Mouse (Mus musculus) liver, adult 2 months (tissue): ENCODE results near the gene Dlg2.

ENCODE experiments used
- CTCF ChIP-seq: fragments of 200-500 bp; IDR thresholded peaks from 2 replicates; pipeline ENCODE4 v1.5.1; 2011; ENCODE audit warnings: low read depth, low read length, control low read depth
- POLR2A ChIP-seq: fragments of 200-500 bp; IDR thresholded peaks from 2 replicates; pipeline ENCODE4 v1.6.1; 2011; ENCODE audit warnings: low read length, control low read depth; ENCODE audit not compliant: insufficient read depth; ENCODE audit errors: extremely low read depth

- TF ChIP-seq POLR2A (no peak), CTCF (no peak)
Observed at GRCm38 (mm10) chr7:91659498-91659897, 1183.0 kb downstream of the Dlg2 start.
